Mouse (Mus musculus) lung, postnatal 4 days (tissue): ENCODE measurements at regions not wholly inside any gene's neighbourhood (a gene's known extent, or its start where the extent isn't known, plus 50 kb on each side); places are given as distances from the start of the nearest gene placed in this dataset.

Experiments used
- DNase-seq, 2 experiments: peaks; one replicate each; pipeline ENCODE4 v3.0.0; 2021

- DNase-seq: no peak
Measured at GRCm38 (mm10) chr8:98403645-98404032, 1012.6 kb downstream of the Cdh8 start.

GRCm38 (mm10) chr8:98402852-98403644 is 1013.2 kb downstream of the Cdh8 start:
- no peak for DNase-seq

- no peak for DNase-seq
Measured at GRCm38 (mm10) chr8:98381815-98382214, 1034.5 kb downstream of the Cdh8 start.

GRCm38 (mm10) chr8:98380387-98380786 is 1035.9 kb downstream of the Cdh8 start:
- DNase-seq: no peak

GRCm38 (mm10) chr8:98377743-98378142 is 1038.5 kb downstream of the Cdh8 start:
- no peak for DNase-seq

GRCm38 (mm10) chr8:98372711-98373420 is 1043.4 kb downstream of the Cdh8 start:
- peak in 1 of 2 experiments; percentile 29 for DNase-seq

GRCm38 (mm10) chr8:98365378-98366095 is 1050.7 kb downstream of the Cdh8 start:
- no peak for DNase-seq

GRCm38 (mm10) chr8:98337279-98337678 is 1079.0 kb downstream of the Cdh8 start:
- DNase-seq: no peak

GRCm38 (mm10) chr8:98309405-98309990 is 1106.8 kb downstream of the Cdh8 start:
- no peak for DNase-seq

- no peak for DNase-seq
Measured at GRCm38 (mm10) chr8:98294975-98295374, 1121.3 kb downstream of the Cdh8 start.

- no peak for DNase-seq
Measured at GRCm38 (mm10) chr8:98260281-98260680, 1156.0 kb downstream of the Cdh8 start.

GRCm38 (mm10) chr8:98243328-98243926 is 1172.8 kb downstream of the Cdh8 start:
- no peak for DNase-seq

- no peak for DNase-seq
Measured at GRCm38 (mm10) chr8:98214019-98214418, 1202.3 kb downstream of the Cdh8 start.
